Mouse (Mus musculus): ENCODE results near the gene Zfp536. TPM values are rescaled to one million over a fixed set of nuclear protein-coding genes. Genes with fewer than 3 reads are reported as not detected.

Gene Zfp536
- total RNA-seq, 2 experiments from 2014 or later: 30.4 to 46.5 TPM

DNA sequence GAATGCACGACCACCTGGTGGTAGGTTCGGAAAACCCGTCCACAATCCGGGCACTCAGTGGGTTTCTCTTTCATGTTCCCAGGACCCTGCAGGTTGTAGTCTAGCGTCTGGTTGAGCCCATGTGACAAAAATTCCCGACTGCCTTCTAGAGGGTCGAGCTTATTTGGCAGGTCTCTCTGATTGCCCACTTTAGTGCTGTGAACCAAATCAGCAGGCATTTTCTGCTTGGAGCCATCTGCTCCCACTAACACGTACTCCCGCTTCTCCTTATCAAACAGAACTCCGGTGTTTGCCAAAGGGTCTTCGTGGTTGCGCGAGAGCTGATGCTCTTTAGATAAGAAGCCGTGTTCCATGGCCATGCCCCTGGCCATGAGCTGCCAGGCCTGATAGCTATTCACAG, 205.4 kb downstream of the Zfp536 start:
- intact Hi-C loops (cut with DNase I): no loop called here
- DNase-seq (ENCODE audit: low spot score in 2 of 2): no peak

DNA sequence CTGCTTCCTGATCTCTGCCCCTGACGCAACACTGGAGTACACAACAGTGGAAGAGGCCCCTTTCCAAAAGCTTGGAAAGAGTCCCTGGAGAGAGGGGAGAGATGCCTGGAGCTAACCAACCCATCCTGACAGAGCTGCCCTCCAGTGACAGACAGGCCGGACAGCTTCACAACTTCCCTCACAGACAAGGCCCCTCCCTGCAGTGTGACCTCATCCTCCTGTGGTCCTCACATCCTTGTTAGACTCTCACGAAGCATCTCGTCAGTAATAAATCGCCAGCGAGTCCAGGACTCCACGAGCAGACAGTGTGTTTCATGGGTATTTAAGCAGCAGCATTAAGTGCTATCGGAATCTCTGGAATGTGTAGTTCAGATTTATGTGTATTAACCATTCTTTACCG, 207.4 kb downstream of the Zfp536 start:
- DNase-seq (ENCODE audit: low spot score in 2 of 2): no peak
- intact Hi-C loops (cut with DNase I): no loop called here

DNA sequence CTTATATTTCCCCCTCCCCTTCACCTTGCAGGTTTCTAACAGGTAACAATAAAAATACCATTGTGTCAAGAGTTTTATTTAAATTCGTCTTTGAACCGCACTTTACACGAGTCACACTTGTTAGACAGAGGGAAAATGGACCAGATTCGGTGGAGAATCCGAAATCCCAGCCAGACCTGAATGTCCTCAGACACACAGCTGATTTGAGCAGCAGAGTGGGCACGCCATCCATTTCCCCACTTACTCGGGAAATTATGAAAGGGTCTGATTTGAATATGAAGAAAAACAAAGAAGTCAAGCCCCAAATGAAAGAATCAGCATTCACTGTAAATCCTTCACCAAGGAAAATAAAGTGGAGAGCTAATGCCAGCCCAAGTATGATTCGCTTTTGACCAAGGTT, 208.1 kb downstream of the Zfp536 start:
- DNase-seq (ENCODE audit: low spot score in 2 of 2): no peak
- intact Hi-C loops (cut with DNase I): no loop called here

DNA sequence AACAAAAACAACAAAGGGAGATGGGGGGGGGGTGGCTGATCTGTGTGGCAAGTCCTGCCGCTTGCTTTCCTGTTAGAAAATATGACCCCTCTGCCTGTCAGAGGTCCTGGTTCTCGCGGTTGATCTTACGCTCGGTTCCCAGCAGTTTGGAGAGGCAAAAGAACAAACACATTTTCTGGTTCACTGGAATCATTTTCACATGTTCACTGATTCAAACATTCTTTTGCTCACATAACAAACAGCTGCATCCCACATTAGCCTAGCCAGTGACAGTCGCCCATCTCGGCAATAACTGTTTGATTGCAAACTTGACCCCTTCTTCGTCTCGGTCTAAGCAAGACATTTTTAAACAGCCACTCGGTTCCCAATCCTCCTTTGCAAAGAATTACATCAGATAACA, 208.8 kb downstream of the Zfp536 start:
- intact Hi-C loops (cut with DNase I): loop anchor here (5.0 kb wide), 1 partner anchor 208 kb away; the partner anchor contains the start of gene Zfp536

DNA sequence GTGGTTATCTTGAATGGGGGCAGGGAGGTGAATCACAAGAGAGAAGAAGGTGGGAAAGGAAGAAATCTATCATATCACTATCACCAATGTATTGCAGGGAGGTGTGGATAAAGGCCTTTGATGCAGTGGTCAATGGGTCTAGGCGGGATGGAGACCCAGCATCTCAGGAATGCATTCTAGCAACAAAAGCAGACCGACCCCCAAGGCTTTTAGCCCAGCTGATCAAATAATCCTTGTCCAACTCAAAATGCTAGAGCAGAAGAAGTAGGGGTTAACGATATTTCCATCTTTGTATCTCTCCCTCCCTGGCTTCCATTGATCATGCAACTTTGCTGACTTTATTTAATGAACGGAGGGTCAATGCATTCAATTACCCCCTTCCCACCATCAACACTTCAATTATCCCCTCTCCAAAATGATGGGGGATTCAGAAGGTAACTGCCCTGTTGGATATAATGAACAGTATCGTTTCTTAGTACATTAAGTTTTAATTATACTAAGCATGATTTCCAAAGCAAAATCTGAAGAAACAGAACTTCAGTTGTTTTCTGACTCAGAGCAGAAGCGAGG, 209.5 kb downstream of the Zfp536 start:
- DNase-seq (ENCODE audit: low spot score in 2 of 2): no peak
- intact Hi-C loops (cut with DNase I): loop anchor here (5.0 kb wide), 1 partner anchor 208 kb away; the partner anchor contains the start of gene Zfp536

More for the DNA sequence above, 208.8 kb downstream of the Zfp536 start:
- DNase-seq (ENCODE audit: low spot score in 2 of 2): no peak

DNA sequence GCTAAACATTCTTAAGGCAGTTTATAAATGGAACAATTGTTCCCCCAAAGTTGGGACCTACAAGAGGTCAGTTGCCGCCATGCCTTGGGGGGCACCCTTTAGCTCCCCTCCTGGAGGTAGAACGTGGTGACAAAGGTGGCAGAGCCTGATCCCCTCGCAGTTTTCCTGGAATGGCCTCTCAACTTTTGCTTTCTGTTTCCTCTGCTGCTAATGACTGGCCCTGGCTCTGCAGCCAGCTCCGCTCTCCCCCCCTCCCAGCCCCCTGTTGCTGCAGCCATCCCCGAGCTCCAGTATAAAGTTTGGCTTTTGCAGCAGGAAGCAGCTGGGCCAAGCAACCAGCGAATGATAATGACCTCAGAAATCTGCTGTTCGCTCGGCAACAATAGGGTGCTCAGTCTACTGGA, 210.3 kb downstream of the Zfp536 start:
- intact Hi-C loops (cut with DNase I): loop anchor here (5.0 kb wide), 1 partner anchor 209 kb away; the partner anchor contains the start of gene Zfp536
- no peak for DNase-seq (ENCODE audit: low spot score in 2 of 2)

DNA sequence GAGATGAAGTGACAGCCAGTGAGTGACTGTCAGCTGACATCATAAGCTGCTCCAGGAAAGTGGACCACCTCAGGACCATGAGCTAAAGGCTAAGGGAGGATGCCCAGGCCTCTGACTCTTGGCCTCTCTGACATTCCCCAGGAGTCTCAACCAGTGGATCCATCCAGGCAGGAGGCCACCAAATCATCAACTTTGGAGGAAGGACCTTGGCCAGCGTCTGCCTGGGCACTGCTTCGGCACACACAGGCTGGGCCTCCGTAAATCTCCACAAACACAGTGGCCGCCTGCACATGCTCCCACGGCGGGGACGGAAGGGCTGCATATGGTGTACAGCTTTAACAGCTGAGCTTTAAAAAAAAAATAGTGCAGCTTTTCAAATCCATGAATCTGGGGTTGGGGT, 210.9 kb downstream of the Zfp536 start:
- DNase-seq (ENCODE audit: low spot score in 2 of 2): no peak
- intact Hi-C loops (cut with DNase I): loop anchor here (5.0 kb wide), 1 partner anchor 210 kb away; the partner anchor contains the start of gene Zfp536

DNA sequence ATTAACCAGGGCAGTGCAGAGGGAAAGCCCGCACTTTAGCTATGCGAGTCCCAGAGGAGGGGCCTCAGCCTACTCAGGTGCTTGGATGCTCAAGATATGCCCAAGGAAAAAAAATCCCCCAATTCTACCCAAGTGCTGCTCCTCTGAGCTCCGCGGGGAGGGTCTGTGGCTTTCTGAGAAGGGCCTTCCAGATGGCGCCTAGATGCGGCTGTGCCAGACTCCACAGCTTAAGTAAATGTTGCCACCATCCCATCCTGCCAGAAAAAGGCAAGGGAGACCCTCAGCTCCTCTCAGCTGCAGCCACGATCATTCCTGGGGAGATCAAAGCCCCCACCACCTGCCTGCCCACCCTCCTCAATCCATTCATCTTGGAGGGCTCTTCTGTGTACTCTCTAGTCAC, 212.9 kb downstream of the Zfp536 start:
- intact Hi-C loops (cut with DNase I): loop anchor here (5.0 kb wide), 1 partner anchor 212 kb away; the partner anchor contains the start of gene Zfp536
- no peak for DNase-seq (ENCODE audit: low spot score in 2 of 2)

DNA sequence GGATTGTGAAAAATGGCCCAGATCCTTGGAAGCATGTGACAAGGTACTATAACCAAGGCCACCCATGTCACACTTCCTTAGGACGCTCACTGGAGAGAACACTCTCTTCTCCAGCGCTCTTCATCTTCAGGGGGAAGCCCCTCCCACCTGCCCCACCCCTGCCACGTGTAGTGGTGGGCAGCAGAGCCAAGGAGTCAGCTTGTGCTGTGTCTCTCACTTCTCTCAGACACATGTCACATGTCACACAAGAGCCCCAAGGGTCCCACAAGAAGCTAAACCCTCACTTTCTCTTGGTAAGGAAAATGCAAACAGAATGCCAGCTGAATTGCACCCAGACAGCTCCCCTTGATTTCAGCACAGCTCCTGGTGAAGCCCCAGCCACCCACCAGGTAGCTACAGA, 213.6 kb downstream of the Zfp536 start:
- DNase-seq (ENCODE audit: low spot score in 2 of 2): no peak
- intact Hi-C loops (cut with DNase I): loop anchor here (5.0 kb wide), 1 partner anchor 212 kb away; the partner anchor contains the start of gene Zfp536

DNA sequence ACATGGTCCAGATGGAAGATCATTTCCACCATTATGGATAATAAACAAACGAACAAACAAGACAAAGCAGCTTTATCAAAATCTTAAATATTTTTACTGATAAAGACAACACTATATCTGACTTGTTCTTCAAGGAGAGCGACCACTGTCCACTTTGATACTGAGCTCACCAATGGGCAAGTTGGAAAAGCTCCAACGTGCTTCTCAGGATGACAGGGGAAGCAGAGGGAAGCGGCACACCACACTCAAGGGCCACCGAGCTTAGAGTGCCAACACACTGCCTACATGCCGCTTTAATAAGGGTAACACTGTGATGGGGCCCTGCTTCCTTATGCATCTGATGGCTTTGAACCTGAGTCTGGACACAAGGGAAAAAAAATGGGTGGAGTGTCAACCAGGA, 214.1 kb downstream of the Zfp536 start:
- no peak for DNase-seq (ENCODE audit: low spot score in 2 of 2)
- intact Hi-C loops (cut with DNase I): no loop called here

DNA sequence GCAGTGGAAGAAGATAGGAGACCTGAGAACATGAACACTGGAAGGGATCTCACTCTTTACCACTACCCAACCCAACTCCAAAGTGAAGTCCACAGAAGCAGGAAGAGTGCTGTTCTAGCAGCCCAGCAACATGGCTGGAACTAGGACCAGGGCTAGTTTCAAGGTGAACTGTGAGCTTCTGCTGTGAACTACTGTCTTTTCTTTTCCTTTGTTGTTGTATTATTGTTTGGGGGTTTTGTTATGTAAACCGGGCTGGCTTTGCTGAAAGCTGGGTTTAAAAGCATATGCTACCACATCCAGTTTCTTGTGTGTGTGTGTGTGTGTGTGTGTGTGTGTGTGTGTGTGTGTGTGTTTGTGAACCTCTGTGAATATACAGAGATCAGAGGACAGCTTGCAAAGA, 216.6 kb downstream of the Zfp536 start:
- intact Hi-C loops (cut with DNase I): no loop called here
- no peak for DNase-seq (ENCODE audit: low spot score in 2 of 2)

DNA sequence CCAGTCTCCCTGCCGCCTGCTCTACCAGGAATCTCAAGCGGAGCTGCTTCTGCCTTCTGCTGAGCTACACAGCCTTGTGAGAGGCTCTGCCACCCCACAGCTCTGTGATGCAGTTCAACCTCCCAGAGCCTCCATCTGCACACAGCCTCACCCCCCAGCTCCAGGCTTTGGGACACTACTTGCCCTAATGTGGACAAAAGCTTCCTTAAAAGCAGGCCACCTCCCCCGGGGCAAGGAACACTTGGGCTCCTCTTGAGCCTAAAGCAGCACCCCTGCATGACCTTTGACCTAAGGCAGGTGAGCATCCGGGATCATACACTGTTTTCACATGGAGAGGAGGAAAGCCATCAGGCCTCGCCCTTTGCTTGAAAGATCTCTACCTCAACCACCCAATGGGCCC, 219.0 kb downstream of the Zfp536 start:
- DNase-seq (ENCODE audit: low spot score in 2 of 2): no peak
- intact Hi-C loops (cut with DNase I): no loop called here

DNA sequence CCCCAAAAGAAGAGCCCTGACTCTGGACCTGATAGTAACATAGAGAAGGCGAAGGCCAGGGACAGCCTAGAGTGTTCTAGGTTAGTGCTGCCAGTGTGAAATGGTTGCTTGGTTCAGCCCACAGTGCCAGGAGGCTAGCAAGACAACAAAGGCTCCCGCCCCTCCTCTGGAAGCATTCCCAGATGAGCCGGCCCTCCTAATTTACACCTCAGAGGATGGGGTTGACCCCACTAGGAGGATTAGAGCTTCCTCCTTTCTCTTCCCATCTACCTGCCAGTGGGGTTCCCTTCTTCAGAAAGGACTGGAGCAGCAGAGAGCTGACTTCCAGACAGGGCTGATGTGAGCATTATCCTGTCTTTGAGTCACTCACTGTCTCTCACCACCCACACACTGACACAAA, 219.8 kb downstream of the Zfp536 start:
- no peak for DNase-seq (ENCODE audit: low spot score in 2 of 2)
- intact Hi-C loops (cut with DNase I): no loop called here

DNA sequence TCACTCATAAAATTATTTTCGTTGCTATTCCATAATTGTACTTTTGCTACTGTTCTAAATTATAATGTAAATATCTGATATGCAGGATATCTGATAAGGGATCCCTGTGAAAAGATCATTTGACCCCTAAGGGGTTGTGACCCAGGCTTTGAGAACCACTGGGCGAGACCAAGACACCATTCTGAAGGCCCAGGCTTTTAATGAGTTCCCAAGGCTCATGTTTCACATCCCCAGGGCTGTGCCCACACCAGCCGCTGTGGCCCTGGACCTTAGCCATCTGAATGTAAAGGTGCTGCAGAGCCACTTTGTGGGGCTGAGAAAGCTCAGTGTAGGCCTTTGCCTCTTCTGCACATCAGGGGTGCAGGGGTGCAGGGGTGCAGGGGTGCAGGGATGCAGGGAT, 221.1 kb downstream of the Zfp536 start:
- no peak for DNase-seq (ENCODE audit: low spot score in 2 of 2)

DNA sequence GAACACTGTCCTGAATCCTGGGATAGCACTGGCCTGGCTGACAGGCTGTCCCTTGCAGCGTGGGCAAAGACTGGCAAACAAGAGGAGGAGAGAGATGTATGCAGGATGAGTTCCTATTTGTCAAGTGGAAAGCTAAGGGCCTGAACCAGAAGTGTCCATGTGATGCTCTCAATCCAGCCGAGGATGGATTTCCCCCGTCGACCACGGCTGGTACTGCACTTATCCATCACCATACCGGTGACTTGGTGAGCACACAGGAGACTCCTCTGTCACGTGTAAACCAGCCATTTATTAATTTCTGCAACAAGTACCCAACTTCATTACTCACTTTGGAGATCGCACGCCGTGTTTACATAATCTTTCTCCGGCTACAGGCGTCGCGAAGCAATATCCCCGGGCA, 224.6 kb downstream of the Zfp536 start:
- DNase-seq (ENCODE audit: low spot score in 2 of 2): no peak

More for the DNA sequence above, 221.1 kb downstream of the Zfp536 start:
- intact Hi-C loops (cut with DNase I): no loop called here

DNA sequence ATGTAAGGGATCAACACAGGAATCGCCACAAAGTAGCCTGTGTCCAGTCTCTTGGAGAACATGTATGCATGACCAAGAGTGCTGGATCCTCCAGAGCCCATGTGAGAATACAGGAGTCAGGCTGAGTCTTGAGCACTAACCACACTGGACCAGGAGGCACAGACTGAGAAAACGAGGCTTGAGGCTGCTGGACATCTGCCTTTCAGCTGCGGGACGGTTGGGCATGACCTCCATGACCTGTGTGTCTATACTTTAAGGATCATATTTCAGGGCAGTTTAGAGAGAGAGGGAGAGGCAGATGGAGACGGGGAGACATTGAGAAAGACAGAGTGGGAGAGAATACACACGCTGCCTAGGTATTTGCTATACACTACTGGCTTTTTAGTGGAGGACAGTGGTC, 229.4 kb downstream of the Zfp536 start:
- DNase-seq (ENCODE audit: low spot score in 2 of 2): no peak
- intact Hi-C loops (cut with DNase I): no loop called here

More for the DNA sequence above, 224.6 kb downstream of the Zfp536 start:
- intact Hi-C loops (cut with DNase I): no loop called here

DNA sequence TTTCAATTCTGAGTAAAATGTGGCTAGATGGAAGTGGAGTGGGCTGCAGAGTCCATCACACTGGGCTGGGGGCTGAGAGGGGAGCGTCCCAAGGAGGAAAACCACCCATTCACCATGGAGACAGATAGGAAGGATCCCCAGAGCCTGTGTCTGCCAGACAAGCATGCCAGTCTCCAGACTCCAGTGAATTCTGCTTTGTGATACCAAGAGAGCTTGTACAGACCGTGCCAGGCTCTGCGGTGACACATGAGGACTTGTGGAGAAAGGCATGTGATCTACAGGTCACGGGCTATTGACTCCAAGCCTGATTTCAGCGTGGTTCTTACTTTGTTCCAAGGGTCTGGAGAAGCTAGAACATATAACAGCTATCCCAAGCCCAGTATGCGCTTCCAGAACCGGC, 230.5 kb downstream of the Zfp536 start:
- no peak for DNase-seq (ENCODE audit: low spot score in 2 of 2)
- intact Hi-C loops (cut with DNase I): no loop called here

DNA sequence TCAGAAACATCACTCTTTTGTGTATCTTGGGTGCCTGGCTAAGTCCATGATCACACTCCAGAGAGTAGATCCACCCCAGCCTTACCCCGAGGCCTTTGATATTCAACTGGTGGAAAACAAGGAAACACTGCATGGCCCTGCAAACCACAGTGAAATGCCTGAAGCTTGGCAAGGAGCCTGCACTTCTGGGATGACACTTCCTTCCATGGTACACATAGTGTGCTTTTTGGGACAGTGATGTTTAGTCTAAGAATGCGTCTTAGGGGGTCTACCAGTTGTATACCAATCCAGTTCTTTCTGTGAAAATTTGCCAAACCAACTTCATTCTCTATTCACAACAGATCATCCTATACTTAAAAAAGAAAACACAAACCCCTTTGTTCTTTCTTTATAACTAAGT, 242.3 kb downstream of the Zfp536 start:
- DNase-seq (ENCODE audit: low spot score in 2 of 2): no peak
- intact Hi-C loops (cut with DNase I): no loop called here

DNA sequence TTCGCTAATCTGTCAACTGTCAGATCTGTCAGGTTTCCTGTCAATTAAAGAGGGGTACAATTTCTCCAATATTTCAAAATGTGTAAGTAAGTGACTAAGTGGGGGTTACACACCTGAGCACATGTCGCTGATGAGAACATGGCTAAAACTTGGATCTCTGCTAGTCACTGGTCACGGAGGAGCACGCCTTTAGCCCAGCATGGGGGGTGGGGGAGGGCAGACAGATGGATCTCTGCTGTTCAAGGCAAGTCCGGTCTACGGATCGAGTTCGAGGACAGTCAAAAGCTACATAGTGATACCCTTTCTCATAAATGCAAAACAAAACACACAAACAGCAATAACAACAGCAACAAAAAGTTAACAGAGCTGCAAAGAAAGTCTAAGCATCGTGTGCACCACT, 245.1 kb downstream of the Zfp536 start:
- no peak for DNase-seq (ENCODE audit: low spot score in 2 of 2)
- intact Hi-C loops (cut with DNase I): no loop called here

DNA sequence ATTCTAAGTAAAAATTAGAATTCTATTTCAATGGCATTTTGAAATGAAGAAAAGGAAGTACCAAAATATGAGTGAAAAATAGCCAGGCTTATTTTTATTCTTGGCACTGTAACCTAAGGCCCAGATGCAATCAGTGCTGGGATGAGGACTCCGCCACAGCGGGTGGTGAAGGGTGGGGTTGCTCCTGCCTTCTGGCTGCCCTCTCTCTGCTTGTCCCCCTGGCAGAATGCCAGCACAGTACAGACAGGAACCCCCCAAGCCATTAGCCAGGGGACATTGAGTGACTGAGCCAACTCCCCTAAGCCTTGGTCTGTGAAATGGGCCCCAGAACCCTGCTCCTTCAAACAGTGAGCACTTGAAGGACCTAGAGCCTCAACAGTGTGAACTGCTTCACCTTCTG, 245.6 kb downstream of the Zfp536 start:
- intact Hi-C loops (cut with DNase I): no loop called here
- DNase-seq (ENCODE audit: low spot score in 2 of 2): no peak

DNA sequence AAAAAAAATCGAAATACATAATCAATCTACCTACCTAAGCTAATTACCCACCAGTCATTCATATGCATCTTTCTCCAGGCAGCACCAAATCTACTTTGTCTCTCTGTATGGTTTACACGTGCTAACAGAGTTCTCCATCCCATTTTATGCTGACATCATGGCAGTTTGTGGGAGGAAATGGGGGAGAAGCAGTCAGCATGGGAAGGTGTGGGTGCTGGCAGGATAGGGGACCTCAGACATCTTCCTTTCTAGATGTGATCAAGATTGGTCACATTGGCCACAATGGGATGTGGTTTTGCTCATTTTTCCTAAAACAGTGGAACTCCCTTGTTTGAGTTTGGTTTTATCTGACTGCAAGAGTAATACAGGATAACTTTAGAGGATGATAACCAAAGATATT, 252.0 kb downstream of the Zfp536 start:
- no peak for DNase-seq (ENCODE audit: low spot score in 2 of 2)
- intact Hi-C loops (cut with DNase I): no loop called here

Data from left cerebral cortex, postnatal 36 days (tissue).